Mouse (Mus musculus) lung, embryonic 16.5 days (tissue): Measurements from ENCODE around the gene Akap17b. TPM values are rescaled to one million over a fixed set of nuclear protein-coding genes. Genes with fewer than 3 reads are reported as not detected.

Experiments
- ATAC-seq: fragments of 200-750 bp; cut with Nextera tagmentation; 2 replicates; pipeline ENCODE4 v1.8.0; 2017; ENCODE audit warnings: low read depth, mild to moderate bottlenecking, moderate library complexity
- H3K27ac ChIP-seq: fragments of 300-500 bp; sonication (generic); 2 replicates; pipeline ENCODE4 v1.5.1; 2014; ENCODE audit warnings: mild to moderate bottlenecking, control low read depth, low read length
- H3K27me3 ChIP-seq: fragments of 300-500 bp; sonication (generic); 2 replicates; pipeline ENCODE4 v1.6.1; 2014; ENCODE audit warnings: low read depth, low read length, mixed read lengths; ENCODE audit not compliant: control insufficient read depth, insufficient read depth
- H3K36me3 ChIP-seq: fragments of 300-500 bp; sonication (generic); 2 replicates; pipeline ENCODE4 v1.6.1; 2014; ENCODE audit warnings: low read length; ENCODE audit not compliant: control insufficient read depth, insufficient read depth
- H3K4me1 ChIP-seq: fragments of 300-500 bp; sonication (generic); replicated peaks from 2 replicates; pipeline ENCODE4 v1.6.1; 2014; ENCODE audit warnings: low read length, mixed read lengths; ENCODE audit not compliant: control insufficient read depth, insufficient read depth
- H3K4me2 ChIP-seq: fragments of 300-500 bp; sonication (generic); 2 replicates; pipeline ENCODE4 v1.6.1; 2014; ENCODE audit warnings: low read depth, low read length, control low read depth
- H3K4me3 ChIP-seq: fragments of 300-500 bp; sonication (generic); 2 replicates; pipeline ENCODE4 v1.5.1; 2014; ENCODE audit warnings: mild to moderate bottlenecking, low read length, control low read depth
- H3K9ac ChIP-seq: fragments of 300-500 bp; sonication (generic); 2 replicates; pipeline ENCODE4 v1.6.1; 2014; ENCODE audit warnings: low read length, control low read depth
- H3K9me3 ChIP-seq: fragments of 300-500 bp; sonication (generic); 2 replicates; pipeline ENCODE4 v1.6.1; 2016; ENCODE audit warnings: low read length; ENCODE audit not compliant: control insufficient read depth
- WGBS: fragments of 180-500 bp; shearing (Covaris S2); extraction: QIAGEN DNeasy Blood & Tissue Kit; methylation state at CpG from one replicate; pipeline ENCODE4 v1.1.7; 2014; 5-methylcytosine and 5-hydroxymethylcytosine counted together
- polyA plus RNA-seq: library from polyadenylated mRNA; unstranded; fragments of >200 nt; fragmentation: Nextera tagmentation; extraction: Ambion mirVana; gene quantifications from 2 replicates; pipeline ENCODE4 v1.2.1, GENCODE M21; 2015

Gene Akap17b
- polyA plus RNA-seq, 1 experiment from 2014 or later, result 2.9 TPM

DNA sequence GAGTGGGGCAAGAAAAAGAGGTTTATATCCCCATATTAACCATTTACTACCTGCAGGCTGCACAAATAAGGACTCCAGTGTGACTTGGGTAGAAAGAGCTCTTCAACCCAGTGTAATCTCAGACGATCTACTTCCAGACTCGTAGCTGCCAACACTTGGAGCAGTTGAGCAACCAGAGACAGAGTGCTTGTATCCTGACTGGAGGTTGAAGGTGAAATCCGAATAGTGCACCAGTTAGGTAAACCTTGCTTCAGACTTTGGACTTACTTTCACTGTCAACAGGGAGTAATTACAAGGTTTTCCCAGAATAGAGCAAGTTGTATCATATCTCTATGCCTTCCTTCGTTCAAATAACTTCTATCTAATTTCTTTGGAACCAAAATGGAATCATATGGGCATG is 53.7 kb downstream of the Akap17b start:
- Histone ChIP-seq H3K36me3 (no peaks in the 10 kb centered on the region), H3K4me1 (no peaks in the 10 kb centered on the region; the same call in none of the 2 replicates), H3K9ac (no peak overlapping the region), H3K27me3 (no peaks in the 10 kb centered on the region), H3K9me3 (no peaks in the 10 kb centered on the region), H3K4me2 (no peak overlapping the region), H3K27ac (no peak overlapping the region), H3K4me3 (no peak overlapping the region)
- 57% methylated on average over 4 of the region's 4 CpGs for WGBS
- ATAC-seq, result no peak

DNA sequence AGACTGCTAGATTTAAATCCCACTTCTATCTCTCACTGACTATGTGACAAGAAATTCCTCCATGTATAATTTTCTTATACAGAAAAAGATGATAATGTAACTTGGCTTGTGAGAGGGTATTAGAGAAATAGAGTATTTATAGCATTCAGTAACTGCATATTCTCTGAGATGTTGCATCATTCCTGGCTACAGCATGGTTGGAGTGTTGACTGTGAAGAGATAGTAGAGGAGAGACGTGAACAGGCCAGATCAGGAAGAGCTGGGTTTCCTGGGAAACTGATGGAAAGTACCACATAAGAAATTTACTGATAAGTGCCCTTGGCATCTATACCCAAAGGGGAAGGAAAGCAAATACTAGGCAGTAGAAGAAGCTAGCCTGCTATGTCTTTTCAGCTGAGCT is 54.1 kb downstream of the Akap17b start:
- no peak for ATAC-seq
- Histone ChIP-seq H3K36me3 (no peaks in the 10 kb centered on the region), H3K9me3 (no peaks in the 10 kb centered on the region), H3K27ac (no peak overlapping the region), H3K4me1 (no peaks in the 10 kb centered on the region; the same call in none of the 2 replicates), H3K4me3 (no peak overlapping the region), H3K27me3 (no peaks in the 10 kb centered on the region), H3K4me2 (no peak overlapping the region), H3K9ac (no peak overlapping the region)
- 17% methylated on average over 1 of the region's 1 CpGs for WGBS

DNA sequence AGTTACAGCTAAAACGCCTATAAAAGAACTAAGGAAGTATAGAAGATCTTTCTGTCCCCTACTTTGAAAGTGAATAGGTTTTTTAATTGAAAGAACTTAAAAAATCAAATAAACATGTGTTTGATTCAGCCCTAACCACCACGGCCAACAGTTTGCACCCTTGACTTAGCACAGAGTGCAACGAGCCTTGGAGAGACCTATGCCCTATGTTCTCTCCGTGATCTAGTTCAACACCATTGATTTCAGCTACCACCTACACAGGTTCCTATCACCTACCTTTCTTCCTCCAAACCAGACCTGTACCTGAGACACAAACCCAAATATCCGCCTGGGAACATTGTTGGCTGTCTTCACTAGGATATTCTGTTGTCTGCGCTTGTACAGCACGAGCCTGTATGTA is 54.9 kb downstream of the Akap17b start:
- no peak for ATAC-seq
- 84% methylated on average over 7 of the region's 7 CpGs for WGBS

DNA sequence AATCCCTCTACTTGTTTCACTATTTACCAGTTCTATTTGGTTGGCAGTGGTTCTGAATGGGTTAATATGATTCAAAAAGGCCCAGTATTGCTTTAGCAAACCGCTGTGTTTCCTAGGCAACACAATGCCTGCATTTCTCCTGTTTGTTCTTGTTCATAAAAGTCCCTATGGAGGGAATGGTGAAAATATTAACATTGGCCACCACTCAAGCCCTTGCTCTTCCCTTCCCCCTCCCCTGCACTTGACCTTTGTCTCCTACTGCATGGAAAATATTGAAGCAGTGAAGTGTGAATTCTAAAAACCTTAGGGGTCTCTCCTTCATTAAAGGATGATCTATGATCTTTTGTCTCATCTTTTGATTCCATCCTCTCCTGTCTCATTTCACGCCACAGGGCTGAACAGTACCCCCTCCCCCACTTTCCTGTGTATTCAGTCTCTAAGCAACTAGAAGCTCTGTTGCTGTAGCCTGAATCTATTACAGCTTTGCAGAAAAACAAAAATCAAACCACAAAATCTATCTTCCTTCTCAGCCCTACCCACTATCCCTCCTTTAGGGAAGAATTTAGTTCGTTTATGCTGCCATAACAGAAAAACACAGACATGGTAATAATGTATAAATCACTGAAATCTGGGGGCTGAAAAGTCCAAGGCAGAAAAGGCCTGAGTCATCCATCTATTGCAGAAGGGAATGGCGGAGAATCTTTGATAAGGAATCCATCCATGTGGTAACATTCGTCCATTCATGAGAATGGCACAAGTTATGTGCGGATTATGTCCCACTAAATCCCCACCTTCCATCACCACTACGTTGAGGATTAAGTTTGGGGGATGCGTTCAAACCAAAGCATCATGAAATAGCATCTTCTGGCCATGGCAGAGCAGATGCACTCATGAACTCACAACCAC is 57.6 kb downstream of the Akap17b start:
- no peaks in the 10 kb centered on the region for H3K27me3 ChIP-seq
- H3K4me1 ChIP-seq, result no peaks in the 10 kb centered on the region; the same call in none of the 2 replicates
- H3K36me3 ChIP-seq, result no peaks in the 10 kb centered on the region
- WGBS, result 67% methylated on average over 8 of the region's 8 CpGs
- no peak overlapping the region for H3K27ac ChIP-seq
- H3K4me3 ChIP-seq, result no peak overlapping the region
- H3K9ac ChIP-seq, result no peak overlapping the region
- no peak overlapping the region for H3K4me2 ChIP-seq
- peak; percentile 49; the same call in 1 of the 2 replicates for ATAC-seq
- no peaks in the 10 kb centered on the region for H3K9me3 ChIP-seq

More for the DNA sequence above, 54.9 kb downstream of the Akap17b start:
- Histone ChIP-seq H3K4me3 (no peak overlapping the region), H3K27ac (no peak overlapping the region), H3K9me3 (no peaks in the 10 kb centered on the region), H3K4me1 (no peaks in the 10 kb centered on the region; the same call in none of the 2 replicates), H3K27me3 (no peaks in the 10 kb centered on the region), H3K9ac (no peak overlapping the region), H3K4me2 (no peak overlapping the region), H3K36me3 (no peaks in the 10 kb centered on the region)

DNA sequence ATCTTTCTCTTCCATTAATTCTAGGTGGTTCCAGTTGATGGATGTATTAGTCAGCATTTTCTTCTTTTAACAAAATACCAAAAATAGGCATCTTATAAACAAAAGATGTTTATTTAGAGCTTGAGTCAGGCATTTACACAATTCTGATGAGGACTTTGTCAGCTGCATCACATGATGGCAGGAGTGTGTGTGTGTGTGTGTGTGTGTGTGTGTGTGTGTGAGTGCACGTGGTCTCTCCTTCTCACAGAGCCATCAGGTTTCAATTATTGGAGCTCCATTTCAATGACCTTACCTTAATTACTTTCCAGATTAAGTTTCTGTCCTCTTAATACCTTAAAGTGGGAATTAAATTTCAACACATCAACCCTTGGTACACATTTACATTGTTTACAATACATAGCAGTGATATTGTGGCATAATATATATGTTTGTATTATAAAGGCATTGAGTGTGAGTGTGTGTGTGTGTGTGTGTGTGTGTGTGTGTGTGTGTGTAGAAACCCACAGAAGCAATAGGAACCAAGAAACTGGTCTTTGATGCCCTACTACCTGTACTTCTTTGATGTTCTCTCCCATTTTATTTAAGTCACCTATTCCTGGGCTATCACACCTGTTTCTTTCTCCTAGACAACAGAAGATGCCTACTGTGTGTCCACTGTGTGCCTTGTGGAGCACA is 58.4 kb downstream of the Akap17b start:
- Histone ChIP-seq H3K27me3 (no peaks in the 10 kb centered on the region), H3K36me3 (no peaks in the 10 kb centered on the region), H3K4me2 (no peak overlapping the region), H3K27ac (no peak overlapping the region), H3K9me3 (no peaks in the 10 kb centered on the region), H3K4me1 (no peaks in the 10 kb centered on the region; the same call in none of the 2 replicates), H3K9ac (no peak overlapping the region), H3K4me3 (no peak overlapping the region)
- 54% methylated on average over 1 of the region's 1 CpGs for WGBS
- no peak for ATAC-seq

DNA sequence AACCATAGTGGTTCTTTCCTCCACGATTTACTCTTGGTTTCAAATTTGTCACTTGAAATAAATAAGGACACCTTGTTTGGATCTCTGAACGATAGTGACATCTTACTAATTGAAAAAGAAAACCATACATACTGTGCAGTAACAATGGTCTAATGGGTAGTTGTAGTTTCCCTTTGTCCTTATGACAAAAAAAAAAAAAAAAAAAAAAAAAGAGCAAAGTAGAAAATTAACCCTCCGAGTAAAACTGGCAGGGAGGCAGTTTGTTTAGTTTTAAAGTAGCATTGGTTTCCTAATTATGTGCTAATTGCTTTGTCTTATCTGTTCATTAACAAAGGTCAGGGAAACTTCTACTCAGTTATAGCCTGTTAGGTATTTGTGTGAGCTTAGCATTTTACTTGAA is 83.1 kb downstream of the Akap17b start:
- Histone ChIP-seq H3K4me3 (peak overlapping the region; percentile 24; the same call in 1 of the 2 replicates), H3K4me1 (no peaks in the 10 kb centered on the region), H3K9ac (no peak overlapping the region), H3K4me2 (peak overlapping the region; percentile 38; the same call in 1 of the 2 replicates), H3K36me3 (no peaks in the 10 kb centered on the region), H3K9me3 (no peaks in the 10 kb centered on the region), H3K27me3 (no peaks in the 10 kb centered on the region), H3K27ac (no peak overlapping the region)
- 25% methylated on average over 3 of the region's 3 CpGs for WGBS
- ATAC-seq, result no peak

DNA sequence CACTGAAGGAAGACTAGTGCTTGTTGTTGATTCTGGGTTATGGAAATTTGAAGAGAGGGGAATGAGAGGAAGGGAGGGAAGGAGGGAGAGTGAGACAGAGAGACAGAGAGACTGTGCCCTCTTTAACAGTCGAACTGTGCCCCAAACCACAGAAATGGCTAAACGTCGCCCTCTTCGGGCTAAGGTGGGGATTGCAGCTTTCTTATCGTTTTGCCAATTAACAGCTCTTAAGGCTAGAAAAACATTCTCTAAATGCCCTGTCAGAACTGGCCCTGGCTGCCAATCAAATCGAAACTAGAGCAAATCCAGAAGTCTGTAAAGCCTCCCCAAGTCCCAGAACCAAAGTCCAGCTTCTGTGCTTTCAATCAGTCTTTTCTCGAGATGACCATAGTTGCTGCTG is 83.5 kb downstream of the Akap17b start:
- Histone ChIP-seq H3K4me1 (no peaks in the 10 kb centered on the region), H3K9ac (peak overlapping the region; percentile 47; the same call in 1 of the 2 replicates)

DNA sequence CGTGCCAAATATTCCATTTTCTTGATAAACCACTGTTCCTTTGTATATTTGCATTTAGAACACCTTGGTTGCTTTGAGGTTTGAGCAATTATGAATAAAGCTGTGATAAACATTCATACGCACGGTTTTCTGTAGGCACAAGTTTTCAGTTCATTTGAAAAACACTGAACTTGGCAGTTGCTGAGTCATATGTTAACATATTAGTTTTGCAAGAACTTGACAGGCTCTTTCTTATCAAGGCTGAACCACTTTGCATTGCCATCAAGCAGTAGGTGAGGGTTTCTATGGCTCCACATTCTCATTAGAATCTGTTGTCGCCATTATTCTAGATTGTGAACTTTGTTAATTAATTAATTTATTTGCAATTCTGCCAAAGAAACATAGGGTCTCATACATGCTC is 85.0 kb downstream of the Akap17b start:
- no peak for ATAC-seq
- 71% methylated on average over 4 of the region's 4 CpGs for WGBS

More for the DNA sequence above, 83.5 kb downstream of the Akap17b start:
- H3K9me3 ChIP-seq, result no peaks in the 10 kb centered on the region
- no peak overlapping the region for H3K27ac ChIP-seq
- H3K4me3 ChIP-seq, result peak overlapping the region; percentile 24
- peak overlapping the region; percentile 38; the same call in 1 of the 2 replicates for H3K4me2 ChIP-seq
- H3K36me3 ChIP-seq, result no peaks in the 10 kb centered on the region
- no peaks in the 10 kb centered on the region for H3K27me3 ChIP-seq
- ATAC-seq, result no peak
- WGBS, result 18% methylated on average over 7 of the region's 7 CpGs

More for the DNA sequence above, 85.0 kb downstream of the Akap17b start:
- H3K27me3 ChIP-seq, result no peaks in the 10 kb centered on the region
- H3K36me3 ChIP-seq, result no peaks in the 10 kb centered on the region
- H3K4me1 ChIP-seq, result no peaks in the 10 kb centered on the region
- H3K27ac ChIP-seq, result no peak overlapping the region
- no peak overlapping the region for H3K4me2 ChIP-seq
- H3K9me3 ChIP-seq, result no peaks in the 10 kb centered on the region
- no peak overlapping the region for H3K9ac ChIP-seq
- no peak overlapping the region for H3K4me3 ChIP-seq
